Mouse (Mus musculus): Measurements from ENCODE around the gene 7530416G11Rik. TPM values are rescaled to one million over a fixed set of nuclear protein-coding genes. Genes with fewer than 3 reads are reported as not detected.

Gene 7530416G11Rik
- polyA plus RNA-seq, 2 experiments = not detected

DNA sequence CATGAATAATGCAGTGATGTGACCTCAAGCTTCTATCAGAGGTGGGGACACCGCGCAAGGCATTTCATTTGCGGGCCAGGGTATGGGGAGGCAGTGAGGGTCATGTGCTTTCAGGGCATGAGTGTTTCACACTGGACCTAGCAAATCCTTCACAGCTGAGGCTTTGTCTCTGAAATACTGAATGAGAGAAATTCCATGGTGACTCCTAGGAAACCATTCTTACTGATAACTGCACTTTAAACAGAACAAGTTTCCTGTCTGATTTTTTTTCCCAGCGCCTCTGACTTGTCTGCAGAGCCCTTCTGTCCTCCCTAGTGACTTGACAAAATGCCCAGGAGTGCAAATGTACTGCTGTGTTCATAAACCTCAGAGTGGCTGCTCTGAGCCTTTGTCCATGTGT lies 41.5 kb downstream of the 7530416G11Rik start:
- 0 out of 2 replicates have a peak, but pooled peaks cover 2% of the 10 kb centered on the region for H3K4me1 ChIP-seq (ENCODE audit: control insufficient read depth, insufficient read depth, low read length)

DNA sequence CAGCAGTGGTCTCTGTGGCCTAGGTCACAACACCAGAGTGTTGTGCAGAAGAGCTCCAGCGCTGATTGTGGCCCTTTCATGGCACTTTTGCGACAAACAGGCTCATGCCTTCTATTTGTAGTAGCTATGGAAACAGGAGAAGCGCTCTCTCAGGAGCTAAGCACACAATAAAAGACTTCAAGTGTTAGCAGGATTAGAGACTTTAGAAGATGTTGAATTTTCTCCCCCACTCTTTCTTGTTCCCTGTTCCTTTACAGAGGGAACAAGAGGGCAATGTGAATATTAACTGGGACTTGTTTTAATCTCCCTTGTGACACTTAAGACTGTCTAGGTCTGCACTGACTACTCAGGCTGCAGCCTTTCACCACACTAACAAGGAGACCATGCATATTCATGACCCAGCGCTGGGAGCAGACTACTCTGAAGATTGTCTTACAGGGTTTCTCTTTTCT lies 44.4 kb downstream of the 7530416G11Rik start:
- no peak for ATAC-seq (ENCODE audit: low FRiP score, low read depth)
- H3K4me3 ChIP-seq (replicated peaks; ENCODE audit: low read length) = no peak overlapping the region
- H3K9me3 ChIP-seq (ENCODE audit: control insufficient read depth, low read length) = no peaks in the 10 kb centered on the region
- H3K27ac ChIP-seq (replicated peaks; ENCODE audit: low read depth, low read length) = no peak overlapping the region
- WGBS = 64% methylated on average over 4 of the region's 4 CpGs
- 0 out of 2 replicates have a peak, but pooled peaks cover 2% of the 10 kb centered on the region for H3K4me1 ChIP-seq (ENCODE audit: control insufficient read depth, insufficient read depth, low read length)
- no peak for DNase-seq (ENCODE audit: low spot score)
- no peak overlapping the region for H3K4me2 ChIP-seq (replicated peaks; ENCODE audit: low read depth, low read length, severe bottlenecking)
- TF ChIP-seq POLR2A (IDR thresholded peaks at IDR 0.05; ENCODE audit: borderline replicate concordance, extremely low read depth, insufficient read depth, insufficient read length) = no peak
- no peak overlapping the region for H3K9ac ChIP-seq (ENCODE audit: low read depth, low read length, severe bottlenecking)
- peaks cover 61% of the 10 kb centered on the region for H3K36me3 ChIP-seq (ENCODE audit: control insufficient read depth, insufficient read depth, low read length)
- H3K27me3 ChIP-seq (ENCODE audit: control insufficient read depth, insufficient read depth, low read length) = no peaks in the 10 kb centered on the region

More for the DNA sequence above, 41.5 kb downstream of the 7530416G11Rik start:
- Histone ChIP-seq H3K4me2 (replicated peaks; ENCODE audit: low read depth, low read length, severe bottlenecking) (no peak overlapping the region), H3K36me3 (ENCODE audit: control insufficient read depth, insufficient read depth, low read length) (peaks cover 64% of the 10 kb centered on the region), H3K27me3 (ENCODE audit: control insufficient read depth, insufficient read depth, low read length) (no peaks in the 10 kb centered on the region), H3K9ac (ENCODE audit: low read depth, low read length, severe bottlenecking) (no peak overlapping the region), H3K4me3 (replicated peaks; ENCODE audit: low read length) (no peak overlapping the region), H3K27ac (replicated peaks; ENCODE audit: low read depth, low read length) (no peak overlapping the region), H3K9me3 (ENCODE audit: control insufficient read depth, low read length) (no peaks in the 10 kb centered on the region)
- no peak for TF ChIP-seq POLR2A (IDR thresholded peaks at IDR 0.05; ENCODE audit: borderline replicate concordance, extremely low read depth, insufficient read depth, insufficient read length)
- DNase-seq (ENCODE audit: low spot score) (no peak), ATAC-seq (ENCODE audit: low FRiP score, low read depth) (no peak)
- WGBS = 91% methylated on average over 4 of the region's 4 CpGs

DNA sequence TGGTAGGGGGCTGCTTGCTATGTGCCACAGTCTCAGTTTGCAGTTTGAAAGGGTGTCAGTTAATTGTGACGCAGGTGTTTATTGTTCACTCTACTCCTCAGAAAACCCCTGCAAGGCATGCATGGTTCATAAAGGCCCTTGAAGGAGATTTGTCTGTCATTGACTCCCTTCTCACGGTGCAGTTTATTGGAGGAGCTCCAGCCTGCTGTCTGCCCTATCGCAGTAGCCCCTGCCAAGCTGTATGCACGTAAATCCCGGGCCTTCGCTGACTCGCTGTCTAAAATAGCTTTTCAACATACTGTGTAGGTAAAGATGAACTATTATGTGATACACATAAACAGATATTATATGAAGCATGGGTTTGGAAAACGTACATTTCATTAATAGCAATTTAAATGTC lies 45.2 kb downstream of the 7530416G11Rik start:
- H3K36me3 ChIP-seq (ENCODE audit: control insufficient read depth, insufficient read depth, low read length) = peaks cover 53% of the 10 kb centered on the region

DNA sequence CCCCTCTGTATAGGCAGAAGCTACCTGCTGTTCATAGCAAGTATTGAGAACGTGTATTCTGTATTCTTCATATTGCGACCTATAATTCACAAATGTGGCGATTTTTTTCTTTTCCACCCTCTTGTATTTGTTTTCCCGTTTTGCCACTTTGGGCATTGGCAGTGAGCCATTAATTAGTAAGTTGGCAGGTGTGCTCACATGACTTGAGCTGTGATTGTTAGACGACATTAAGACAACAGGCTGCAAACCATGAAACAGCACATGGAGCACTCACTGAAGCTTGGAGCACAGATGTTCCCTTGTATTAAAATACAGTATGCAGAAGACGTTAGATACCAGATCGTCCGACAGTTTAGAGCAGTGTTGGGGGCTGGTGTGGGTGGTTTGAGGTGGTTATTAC lies 46.1 kb downstream of the 7530416G11Rik start:
- no peak overlapping the region for H3K9ac ChIP-seq (ENCODE audit: low read depth, low read length, severe bottlenecking)

More for the DNA sequence above, 45.2 kb downstream of the 7530416G11Rik start:
- H3K9me3 ChIP-seq (ENCODE audit: control insufficient read depth, low read length) = no peaks in the 10 kb centered on the region
- H3K4me3 ChIP-seq (replicated peaks; ENCODE audit: low read length) = no peak overlapping the region
- no peak for TF ChIP-seq POLR2A (IDR thresholded peaks at IDR 0.05; ENCODE audit: borderline replicate concordance, extremely low read depth, insufficient read depth, insufficient read length)
- DNase-seq (ENCODE audit: low spot score) (no peak), ATAC-seq (ENCODE audit: low FRiP score, low read depth) (no peak)
- no peaks in the 10 kb centered on the region for H3K27me3 ChIP-seq (ENCODE audit: control insufficient read depth, insufficient read depth, low read length)
- no peak overlapping the region for H3K27ac ChIP-seq (replicated peaks; ENCODE audit: low read depth, low read length)
- H3K4me2 ChIP-seq (replicated peaks; ENCODE audit: low read depth, low read length, severe bottlenecking) = no peak overlapping the region
- 59% methylated on average over 8 of the region's 8 CpGs for WGBS
- H3K9ac ChIP-seq (ENCODE audit: low read depth, low read length, severe bottlenecking) = no peak overlapping the region
- 0 out of 2 replicates have a peak, but pooled peaks cover 2% of the 10 kb centered on the region for H3K4me1 ChIP-seq (ENCODE audit: control insufficient read depth, insufficient read depth, low read length)

DNA sequence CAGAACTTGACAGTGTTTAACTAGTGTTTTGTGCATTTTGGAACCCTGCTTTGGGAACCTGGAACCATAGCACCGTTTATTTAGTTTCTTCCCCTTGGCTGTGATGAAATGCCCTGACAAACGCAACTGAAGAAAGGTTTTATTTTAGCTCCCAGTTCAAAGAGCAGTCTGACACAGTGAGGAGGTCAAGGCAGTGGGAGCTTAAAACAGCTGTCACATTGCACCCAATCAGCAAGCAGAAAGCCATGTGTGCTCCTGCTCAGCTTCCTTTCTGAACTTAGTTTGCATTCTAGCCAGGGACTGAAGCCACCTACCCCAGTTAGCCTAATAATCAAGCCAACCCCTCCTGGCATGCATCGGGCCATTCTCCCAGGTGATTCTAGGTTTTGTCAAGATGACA lies 56.4 kb downstream of the 7530416G11Rik start:
- Histone ChIP-seq H3K4me3 (replicated peaks; ENCODE audit: low read length) (no peak overlapping the region), H3K9me3 (ENCODE audit: control insufficient read depth, low read length) (no peaks in the 10 kb centered on the region), H3K9ac (ENCODE audit: low read depth, low read length, severe bottlenecking) (no peak overlapping the region), H3K27ac (replicated peaks; ENCODE audit: low read depth, low read length) (no peak overlapping the region), H3K4me1 (ENCODE audit: control insufficient read depth, insufficient read depth, low read length) (no peaks in the 10 kb centered on the region), H3K27me3 (ENCODE audit: control insufficient read depth, insufficient read depth, low read length) (no peaks in the 10 kb centered on the region), H3K36me3 (ENCODE audit: control insufficient read depth, insufficient read depth, low read length) (peaks cover 42% of the 10 kb centered on the region), H3K4me2 (replicated peaks; ENCODE audit: low read depth, low read length, severe bottlenecking) (no peak overlapping the region)
- DNase-seq (ENCODE audit: low spot score) (no peak), ATAC-seq (ENCODE audit: low FRiP score, low read depth) (no peak)
- TF ChIP-seq POLR2A (IDR thresholded peaks at IDR 0.05; ENCODE audit: borderline replicate concordance, extremely low read depth, insufficient read depth, insufficient read length) = no peak
- 77% methylated on average over 3 of the region's 3 CpGs for WGBS

More for the DNA sequence above, 46.1 kb downstream of the 7530416G11Rik start:
- 70% methylated on average over 8 of the region's 8 CpGs for WGBS
- Histone ChIP-seq H3K4me3 (replicated peaks; ENCODE audit: low read length) (no peak overlapping the region), H3K9me3 (ENCODE audit: control insufficient read depth, low read length) (no peaks in the 10 kb centered on the region), H3K36me3 (ENCODE audit: control insufficient read depth, insufficient read depth, low read length) (peaks cover 43% of the 10 kb centered on the region), H3K27ac (replicated peaks; ENCODE audit: low read depth, low read length) (no peak overlapping the region), H3K27me3 (ENCODE audit: control insufficient read depth, insufficient read depth, low read length) (no peaks in the 10 kb centered on the region), H3K4me2 (replicated peaks; ENCODE audit: low read depth, low read length, severe bottlenecking) (no peak overlapping the region), H3K4me1 (ENCODE audit: control insufficient read depth, insufficient read depth, low read length) (0 out of 2 replicates have a peak, but pooled peaks cover 2% of the 10 kb centered on the region)
- ATAC-seq (ENCODE audit: low FRiP score, low read depth) = no peak
- TF ChIP-seq POLR2A (IDR thresholded peaks at IDR 0.05; ENCODE audit: borderline replicate concordance, extremely low read depth, insufficient read depth, insufficient read length) = no peak
- DNase-seq (ENCODE audit: low spot score) = no peak

Other genes with a start within 250 kb of the 7530416G11Rik start
- gene Atxn10, start 167.0 kb downstream of the 7530416G11Rik start, polyA plus RNA-seq (2012; rRNA removed) = 166 and 187 TPM in 2 replicates
- gene Atxn10, start 167.0 kb downstream of the 7530416G11Rik start, polyA plus RNA-seq (2014; fragmentation: Nextera tagmentation; extraction: Ambion mirVana) = 300 and 330 TPM in 2 replicates
- 22.4 and 24.7 TPM in 2 replicates for gene Wnt7b, start 79.2 kb upstream of the 7530416G11Rik start, polyA plus RNA-seq (2012; rRNA removed)
- 40.0 and 46.0 TPM in 2 replicates for gene Wnt7b, start 79.2 kb upstream of the 7530416G11Rik start, polyA plus RNA-seq (2014; fragmentation: Nextera tagmentation; extraction: Ambion mirVana)
- 0.36 and 0.84 TPM in 2 replicates for gene Ppara, start 231.8 kb upstream of the 7530416G11Rik start, polyA plus RNA-seq (2012; rRNA removed)
- gene Ppara, start 231.8 kb upstream of the 7530416G11Rik start, polyA plus RNA-seq (2014; fragmentation: Nextera tagmentation; extraction: Ambion mirVana) = 2.2 and 2.8 TPM in 2 replicates

Measured in limb, embryonic 14.5 days (tissue).